Mouse (Mus musculus): Measurements from ENCODE around the gene Zrsr1. TPM values are rescaled to one million over a fixed set of nuclear protein-coding genes. Genes with fewer than 3 reads are reported as not detected.
A peak's percentile ranks its signal among the peaks of the same experiment; 100 is the strongest.

Gene Zrsr1
- total and polyA plus RNA-seq, 3 experiments: 4.0 to 9.3 (median 4.8) TPM

DNA sequence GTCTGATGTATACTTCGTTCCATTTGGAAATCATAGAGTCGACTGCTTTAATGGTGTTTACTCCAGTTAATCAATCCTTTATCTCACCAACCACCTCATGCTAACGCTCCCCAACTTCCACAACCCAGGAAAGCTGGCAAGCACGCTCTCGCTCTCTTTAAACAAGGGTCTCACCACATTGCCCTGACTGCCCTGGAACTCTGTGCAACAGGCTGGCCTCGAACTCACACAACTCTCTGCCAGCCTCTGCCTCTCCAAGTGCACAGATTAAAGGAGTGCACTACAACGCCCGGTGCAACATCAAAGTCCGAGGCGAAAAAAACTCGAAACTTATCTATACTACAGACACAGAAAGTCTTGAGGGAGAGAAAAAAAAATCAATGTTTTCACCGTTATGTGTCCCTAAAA is 9.7 kb downstream of the Zrsr1 start:
- Histone ChIP-seq H3K36me3 (replicated peaks in 1 of 2; ENCODE audit: control insufficient read depth in 1 of 2, insufficient read depth in 1 of 2, low read length in 1 of 2) (peaks cover 3 to 26% of the 10 kb centered on the region in 2 experiments), H3K27ac (ENCODE audit: insufficient read depth, low read depth) (peak overlapping the region; percentile 74), H3K4me1 (ENCODE audit: control insufficient read depth in 1 of 2, insufficient read depth in 2 of 2) (peaks cover 10 to 45% of the 10 kb centered on the region in 2 experiments), H3K9ac (ENCODE audit: insufficient read depth, low read depth) (peak overlapping the region; percentile 78), H3K9me3 (replicated peaks; ENCODE audit: low read length) (no peaks in the 10 kb centered on the region), H3K4me3 (replicated peaks in 1 of 3; ENCODE audit: low read depth in 2 of 3, low read length in 2 of 3, poor library complexity in 1 of 3) (peak overlapping the region; percentile 53 to 92 (median 68)), H3K27me3 (replicated peaks) (no peaks in the 10 kb centered on the region), H3K4me2 (ENCODE audit: insufficient read depth, low read depth, poor library complexity, severe bottlenecking) (peak overlapping the region; percentile 94), H3K79me2 (replicated peaks; ENCODE audit: control insufficient read depth, extremely low read depth, insufficient read depth, poor library complexity, severe bottlenecking) (peaks cover 21% of the 10 kb centered on the region)
- no peak for DNase-seq (ENCODE audit: extremely low read depth)
- in situ Hi-C loops (cut with MboI; ENCODE audit: low pct_ligation_motif_present, low pct_unique_long_range_greater_than_20kb, low sequenced_read_pairs) (no loop called here), dilution Hi-C loops (cut with MboI; ENCODE audit: extremely low pct_ligation_motif_present, extremely low pct_unique_long_range_greater_than_20kb, low sequenced_read_pairs) (no loop called here)
- TF ChIP-seq USF1 (IDR thresholded peaks at IDR 0.05; ENCODE audit: low read depth, low read length) (no peak), POLR2AphosphoS2 (IDR thresholded peaks at IDR 0.05; ENCODE audit: low read depth, low read length) (no peak), GABPA (IDR thresholded peaks at IDR 0.05; ENCODE audit: insufficient replicate concordance, low read depth, low read length) (no peak), SMC3 (IDR thresholded peaks at IDR 0.05; ENCODE audit: low read depth, low read length) (no peak), ETS1 (conservative IDR thresholded peaks at IDR 0.05; ENCODE audit: low read depth, low read length) (0 out of 2 replicates have a peak, but pooled peaks have one; percentile 4), TBP (conservative IDR thresholded peaks at IDR 0.05; ENCODE audit: low read depth, low read length) (no peak), MAFK (IDR thresholded peaks at IDR 0.05; ENCODE audit: insufficient replicate concordance, low read length) (no peak), ZKSCAN1 (IDR thresholded peaks at IDR 0.05; ENCODE audit: borderline replicate concordance, low read depth, low read length) (no peak), IRF4 (IDR thresholded peaks at IDR 0.05; ENCODE audit: low read depth, low read length) (no peak), EP300 (IDR thresholded peaks at IDR 0.05; ENCODE audit: low read length) (no peak), NELFE (IDR thresholded peaks at IDR 0.05; ENCODE audit: low read depth, low read length) (no peak), ZMIZ1 (IDR thresholded peaks at IDR 0.05; ENCODE audit: low read depth, low read length) (no peak), MYC (IDR thresholded peaks at IDR 0.05; ENCODE audit: low read depth, low read length) (0 out of 2 replicates have a peak, but pooled peaks have one; percentile 41), CHD1 (IDR thresholded peaks at IDR 0.05; ENCODE audit: low read depth, low read length) (peak; percentile 52; the same call in 1 of the 2 replicates), MAX (IDR thresholded peaks at IDR 0.05; ENCODE audit: low read length) (peak; percentile 38), MEF2A (IDR thresholded peaks at IDR 0.05; ENCODE audit: borderline replicate concordance, low read depth, low read length) (no peak), UBTF (IDR thresholded peaks at IDR 0.05; ENCODE audit: low read depth, low read length) (no peak)

DNA sequence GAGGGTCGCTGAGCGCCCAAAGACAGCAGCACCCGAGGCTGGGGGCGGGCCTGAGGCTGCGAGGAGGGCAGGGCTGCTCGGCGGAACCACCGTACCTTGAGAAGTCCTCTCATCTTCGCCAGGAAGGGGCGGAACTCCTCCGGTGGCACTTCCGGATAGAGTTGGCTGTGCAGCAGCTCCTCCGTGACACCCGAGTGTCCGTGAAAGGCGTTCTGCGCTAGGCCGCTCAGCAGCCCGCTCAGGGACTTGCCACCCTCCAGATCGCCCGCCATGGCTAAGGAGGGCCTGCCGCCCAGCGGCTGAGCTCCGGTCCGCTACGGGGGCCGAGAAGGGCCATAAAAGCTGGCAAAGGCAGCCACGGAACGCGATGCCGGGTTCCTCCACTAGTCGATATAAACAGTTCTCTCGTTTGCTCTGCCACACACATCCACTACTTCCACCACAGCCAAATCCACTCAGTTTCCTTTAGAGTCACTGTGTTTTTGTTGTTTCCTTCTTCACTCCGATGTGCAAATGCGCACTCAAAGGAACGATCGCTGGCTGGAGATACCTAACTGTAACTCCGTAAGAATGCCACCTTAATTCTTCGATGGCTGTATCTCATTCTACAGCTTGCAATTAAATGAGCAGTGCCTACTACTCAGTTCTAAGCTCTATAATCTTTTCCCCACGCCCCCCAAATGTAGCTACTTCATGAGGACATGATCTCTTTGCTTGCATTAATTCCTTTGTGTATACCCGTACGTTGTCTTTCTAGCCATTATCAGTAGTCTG is 10.4 kb downstream of the Zrsr1 start, which contains the start of the genes Gm28048 and Commd1:
Gm28048 (minus strand) TSS at position 107 of the 774 bp plus-strand sequence.
Commd1 (minus strand) TSS at position 399 of the 774 bp plus-strand sequence.
- Histone ChIP-seq H3K4me2 (ENCODE audit: insufficient read depth, low read depth, poor library complexity, severe bottlenecking) (peak within 1 kb of the TSS; percentile 94), H3K9ac (ENCODE audit: insufficient read depth, low read depth) (peak within 1 kb of the TSS; percentile 78), H3K4me1 (ENCODE audit: control insufficient read depth in 1 of 2, insufficient read depth in 2 of 2) (peaks cover 7 to 40% of the 10 kb centered on the region in 2 experiments), H3K27ac (ENCODE audit: insufficient read depth, low read depth) (peak within 1 kb of the TSS; percentile 74), H3K9me3 (replicated peaks; ENCODE audit: low read length) (no peaks in the 10 kb centered on the region), H3K4me3 (replicated peaks in 1 of 3; ENCODE audit: low read depth in 2 of 3, low read length in 2 of 3, poor library complexity in 1 of 3) (peak within 1 kb of the TSS; percentile 53 to 92 (median 68)), H3K36me3 (replicated peaks in 1 of 2; ENCODE audit: control insufficient read depth in 1 of 2, insufficient read depth in 1 of 2, low read length in 1 of 2) (peaks cover 3 to 21% of the 10 kb centered on the region in 2 experiments), H3K79me2 (replicated peaks; ENCODE audit: control insufficient read depth, extremely low read depth, insufficient read depth, poor library complexity, severe bottlenecking) (peaks cover 19% of the 10 kb centered on the region), H3K27me3 (replicated peaks) (no peaks in the 10 kb centered on the region)
- DNase-seq (ENCODE audit: extremely low read depth): peak; percentile 95
- in situ Hi-C loops (cut with MboI; ENCODE audit: low pct_ligation_motif_present, low pct_unique_long_range_greater_than_20kb, low sequenced_read_pairs) (no loop called here), dilution Hi-C loops (cut with MboI; ENCODE audit: extremely low pct_ligation_motif_present, extremely low pct_unique_long_range_greater_than_20kb, low sequenced_read_pairs) (no loop called here)
- TF ChIP-seq USF2 (conservative IDR thresholded peaks at IDR 0.05; ENCODE audit: low read depth, low read length) (no peak), MAX (IDR thresholded peaks at IDR 0.05; ENCODE audit: low read length) (peak; percentile 36; the same call in 1 of the 2 replicates), ZKSCAN1 (IDR thresholded peaks at IDR 0.05; ENCODE audit: borderline replicate concordance, low read depth, low read length) (no peak), UBTF (IDR thresholded peaks at IDR 0.05; ENCODE audit: low read depth, low read length) (peak; percentile 78), TCF12 (IDR thresholded peaks at IDR 0.05; ENCODE audit: low read depth, low read length) (peak; percentile 86), SIN3A (IDR thresholded peaks at IDR 0.05; ENCODE audit: low read length) (peak; percentile 92), ZC3H11A (IDR thresholded peaks at IDR 0.05; ENCODE audit: low read depth, low read length) (no peak), ZMIZ1 (IDR thresholded peaks at IDR 0.05; ENCODE audit: low read depth, low read length) (peak; percentile 92), BHLHE40 (IDR thresholded peaks at IDR 0.05; ENCODE audit: low read depth, low read length) (peak; percentile 46; the same call in 1 of the 2 replicates), CHD1 (IDR thresholded peaks at IDR 0.05; ENCODE audit: low read depth, low read length) (no peak), ELF1 (IDR thresholded peaks at IDR 0.05; ENCODE audit: low read depth, low read length) (peak; percentile 91), MEF2A (IDR thresholded peaks at IDR 0.05; ENCODE audit: borderline replicate concordance, low read depth, low read length) (peak; percentile 72), MXI1 (IDR thresholded peaks at IDR 0.05; ENCODE audit: low read depth, low read length) (peak; percentile 34; the same call in 1 of the 2 replicates), JUND (conservative IDR thresholded peaks at IDR 0.05; ENCODE audit: low read depth, low read length) (no peak), EP300 (IDR thresholded peaks at IDR 0.05; ENCODE audit: low read length) (no peak), CHD2 (IDR thresholded peaks at IDR 0.05; ENCODE audit: low read length) (no peak), RAD21 (IDR thresholded peaks at IDR 0.05; ENCODE audit: low read depth, low read length) (no peak; the same call in 1 of the 2 replicates), HCFC1 (IDR thresholded peaks at IDR 0.05; ENCODE audit: low read depth, low read length) (peak; percentile 88), GABPA (IDR thresholded peaks at IDR 0.05; ENCODE audit: insufficient replicate concordance, low read depth, low read length) (no peak; the same call in 1 of the 2 replicates), MAFK (IDR thresholded peaks at IDR 0.05; ENCODE audit: insufficient replicate concordance, low read length) (no peak)

Data from CH12.LX (cell line).